Mouse (Mus musculus) CH12.LX (cell line): Measurements from ENCODE around the gene Ap4s1. TPM values are rescaled to one million over a fixed set of nuclear protein-coding genes. Genes with fewer than 3 reads are reported as not detected.

Experiments used
- DNase-seq: peaks from one replicate; pipeline ENCODE4 v3.0.0-alpha.2; 2013; ENCODE audit errors: extremely low read depth
- H3K27ac ChIP-seq: 2 replicates; pipeline ENCODE4 v1.5.1; 2012; ENCODE audit warnings: low read depth, mild to moderate bottlenecking, control low read depth, moderate library complexity; ENCODE audit not compliant: insufficient read depth
- H3K27me3 ChIP-seq: replicated peaks from 2 replicates; pipeline ENCODE3; 2012; ENCODE audit warnings: inconsistent platforms
- H3K36me3 ChIP-seq, 2 experiments: replicated peaks in 1 of 2; 2 replicates each; pipeline versions ENCODE3 to v1.6.1; 2012; ENCODE audit warnings: inconsistent platforms in 1 of 2, low read length in 1 of 2, mild to moderate bottlenecking in 1 of 2, mixed read lengths in 1 of 2, moderate library complexity in 1 of 2; ENCODE audit not compliant: control insufficient read depth in 1 of 2, insufficient read depth in 1 of 2
- H3K4me1 ChIP-seq, 2 experiments: 2 replicates each; pipeline ENCODE4 v1.6.1; 2012; ENCODE audit warnings: inconsistent platforms in 1 of 2, moderate library complexity in 1 of 2; ENCODE audit not compliant: insufficient read depth in 2 of 2, control insufficient read depth in 1 of 2
- H3K4me2 ChIP-seq: 2 replicates; pipeline ENCODE4 v1.6.1; 2012; ENCODE audit warnings: low read depth, mild to moderate bottlenecking, control low read depth; ENCODE audit not compliant: poor library complexity, insufficient read depth, severe bottlenecking
- H3K4me3 ChIP-seq, 3 experiments: fragments of 150-350 bp in 1 of 3; sonication (generic) in 1 of 3; replicated peaks in 1 of 3; 2 replicates each; pipeline versions ENCODE3 to v1.5.1; 2011 to 2012; ENCODE audit warnings: low read depth in 2 of 3, low read length in 2 of 3, mild to moderate bottlenecking in 2 of 3, moderate library complexity in 2 of 3, control low read depth in 1 of 3, improper control_type of control experiment in 1 of 3, inconsistent platforms in 1 of 3, mixed read lengths in 1 of 3; ENCODE audit not compliant: poor library complexity in 1 of 3
- H3K79me2 ChIP-seq: replicated peaks from 2 replicates; pipeline ENCODE4 v1.6.1; 2012; ENCODE audit warnings: mild to moderate bottlenecking, moderate library complexity; ENCODE audit not compliant: control insufficient read depth, poor library complexity, insufficient read depth, severe bottlenecking; ENCODE audit errors: extremely low read depth
- H3K9ac ChIP-seq: 2 replicates; pipeline ENCODE4 v1.6.1; 2012; ENCODE audit warnings: low read depth, mild to moderate bottlenecking, control low read depth, moderate library complexity; ENCODE audit not compliant: insufficient read depth
- H3K9me3 ChIP-seq: replicated peaks from 2 replicates; pipeline ENCODE3; 2012; ENCODE audit warnings: low read length, inconsistent platforms, mixed read lengths
- BHLHE40 ChIP-seq: IDR thresholded peaks from 2 replicates; pipeline ENCODE4 v1.6.1; 2011; ENCODE audit warnings: mild to moderate bottlenecking, low read depth, low read length, improper control_type of control experiment
- CHD1 ChIP-seq: IDR thresholded peaks from 2 replicates; pipeline ENCODE4 v1.6.1; 2012; ENCODE audit warnings: low read depth, low read length, improper control_type of control experiment, inconsistent platforms
- CHD2 ChIP-seq: IDR thresholded peaks from 2 replicates; pipeline ENCODE4 v1.6.1; 2011; ENCODE audit warnings: low read length, improper control_type of control experiment
- CTCF ChIP-seq, 2 experiments: IDR thresholded peaks in 1 of 2; conservative IDR thresholded peaks in 1 of 2; 2 replicates each; pipeline ENCODE4 v1.5.1; 2011 to 2012; ENCODE audit warnings: low read depth in 2 of 2, low read length in 2 of 2, improper control_type of control experiment in 1 of 2, inconsistent platforms in 1 of 2, mild to moderate bottlenecking in 1 of 2, moderate library complexity in 1 of 2
- E2F4 ChIP-seq: IDR thresholded peaks from 2 replicates; pipeline ENCODE4 v1.6.1; 2011; ENCODE audit warnings: low read depth, low read length, improper control_type of control experiment; ENCODE audit not compliant: insufficient replicate concordance
- ELF1 ChIP-seq: IDR thresholded peaks from 2 replicates; pipeline ENCODE4 v1.6.1; 2014; ENCODE audit warnings: low read depth, mild to moderate bottlenecking, inconsistent platforms, low read length, improper control_type of control experiment
- EP300 ChIP-seq: IDR thresholded peaks from 2 replicates; pipeline ENCODE4 v1.6.1; 2011; ENCODE audit warnings: low read length, improper control_type of control experiment
- ETS1 ChIP-seq: conservative IDR thresholded peaks from 2 replicates; pipeline ENCODE4 v1.6.1; 2012; ENCODE audit warnings: low read depth, mild to moderate bottlenecking, inconsistent platforms, low read length, improper control_type of control experiment, moderate library complexity
- GABPA ChIP-seq: IDR thresholded peaks from 2 replicates; pipeline ENCODE4 v1.6.1; 2012; ENCODE audit warnings: low read depth, low read length, improper control_type of control experiment, inconsistent platforms; ENCODE audit not compliant: insufficient replicate concordance
- JUND ChIP-seq: conservative IDR thresholded peaks from 2 replicates; pipeline ENCODE4 v1.6.1; 2011; ENCODE audit warnings: low read depth, low read length, improper control_type of control experiment
- KAT2A ChIP-seq: IDR thresholded peaks from 2 replicates; pipeline ENCODE4 v1.6.1; 2012; ENCODE audit warnings: low read length, improper control_type of control experiment, inconsistent platforms; ENCODE audit not compliant: insufficient replicate concordance
- MAFK ChIP-seq: IDR thresholded peaks from 2 replicates; pipeline ENCODE4 v1.6.1; 2011; ENCODE audit warnings: low read length, improper control_type of control experiment; ENCODE audit not compliant: insufficient replicate concordance
- MAX ChIP-seq: IDR thresholded peaks from 2 replicates; pipeline ENCODE4 v1.6.1; 2011; ENCODE audit warnings: low read length, improper control_type of control experiment
- MAZ ChIP-seq: IDR thresholded peaks from 2 replicates; pipeline ENCODE4 v1.6.1; 2012; ENCODE audit warnings: low read depth, mild to moderate bottlenecking, inconsistent platforms, low read length, improper control_type of control experiment, moderate library complexity
- MXI1 ChIP-seq: IDR thresholded peaks from 2 replicates; pipeline ENCODE4 v1.6.1; 2011; ENCODE audit warnings: mild to moderate bottlenecking, low read depth, low read length, improper control_type of control experiment
- NELFE ChIP-seq: IDR thresholded peaks from 2 replicates; pipeline ENCODE4 v1.6.1; 2011; ENCODE audit warnings: low read depth, low read length, improper control_type of control experiment
- PAX5 ChIP-seq: IDR thresholded peaks from 2 replicates; pipeline ENCODE4 v1.6.1; 2012; ENCODE audit warnings: low read length, inconsistent platforms, mixed read lengths
- RAD21 ChIP-seq: IDR thresholded peaks from 2 replicates; pipeline ENCODE4 v1.6.1; 2011; ENCODE audit warnings: low read depth, mild to moderate bottlenecking, low read length, improper control_type of control experiment, moderate library complexity
- RCOR1 ChIP-seq: conservative IDR thresholded peaks from 2 replicates; pipeline ENCODE4 v1.6.1; 2012; ENCODE audit warnings: low read depth, mild to moderate bottlenecking, inconsistent platforms, low read length, improper control_type of control experiment
- SIN3A ChIP-seq: IDR thresholded peaks from 2 replicates; pipeline ENCODE4 v1.6.1; 2012; ENCODE audit warnings: low read length, improper control_type of control experiment, inconsistent platforms
- UBTF ChIP-seq: IDR thresholded peaks from 2 replicates; pipeline ENCODE4 v1.6.1; 2012; ENCODE audit warnings: low read depth, mild to moderate bottlenecking, inconsistent platforms, low read length, improper control_type of control experiment, moderate library complexity
- USF1 ChIP-seq: IDR thresholded peaks from 2 replicates; pipeline ENCODE4 v1.6.1; 2014; ENCODE audit warnings: low read depth, mild to moderate bottlenecking, inconsistent platforms, low read length, improper control_type of control experiment
- USF2 ChIP-seq: conservative IDR thresholded peaks from 2 replicates; pipeline ENCODE4 v1.6.1; 2011; ENCODE audit warnings: low read depth, low read length, improper control_type of control experiment
- ZC3H11A ChIP-seq: IDR thresholded peaks from 2 replicates; pipeline ENCODE4 v1.6.1; 2012; ENCODE audit warnings: low read depth, mild to moderate bottlenecking, inconsistent platforms, low read length, improper control_type of control experiment
- ZKSCAN1 ChIP-seq: IDR thresholded peaks from 2 replicates; pipeline ENCODE4 v1.6.1; 2012; ENCODE audit warnings: low read depth, inconsistent platforms, low read length, improper control_type of control experiment, borderline replicate concordance
- ZNF384 ChIP-seq: IDR thresholded peaks from 2 replicates; pipeline ENCODE4 v1.6.1; 2012; ENCODE audit warnings: low read depth, low read length, improper control_type of control experiment, inconsistent platforms
- dilution Hi-C: fragments of 300-500 bp; cut with MboI; formaldehyde crosslinking; loops from 2 replicates; pipeline ENCODE4 v1.14.3; 2020; ENCODE audit warnings: low sequenced_read_pairs; ENCODE audit not compliant: extremely low pct_unique_long_range_greater_than_20kb, extremely low pct_ligation_motif_present
- in situ Hi-C: fragments of 300-500 bp; cut with MboI; formaldehyde crosslinking; loops from 3 replicates; pipeline ENCODE4 v1.14.3; 2019; ENCODE audit warnings: low sequenced_read_pairs, low pct_ligation_motif_present, low pct_unique_long_range_greater_than_20kb, mixed read lengths
- polyA plus RNA-seq: library from polyadenylated mRNA; unstranded; fragments of >175 nt; gene quantifications from 2 replicates; pipeline ENCODE4 v1.2.1, GENCODE M21; 2012; ENCODE audit warnings: low read depth; ENCODE audit not compliant: insufficient read length
- total RNA-seq, 2 experiments: library from RNA; depleted of rRNA; stranded (reverse); fragments of 300-350 nt in 1 of 2; fragments of >200 nt in 1 of 2; gene quantifications; 2 replicates each; pipeline ENCODE4 v1.2.3; 2012 to 2014

Gene Ap4s1
- total and polyA plus RNA-seq, 3 experiments = 11.0 to 32.4 (median 20.5) TPM

GRCm38 (mm10) chr12:51710154-51710553 is 19.3 kb downstream of the Ap4s1 start:
- H3K27me3 ChIP-seq = no peaks in the 10 kb centered on the region
- no peaks in the 10 kb centered on the region for H3K79me2 ChIP-seq
- H3K9me3 ChIP-seq = no peaks in the 10 kb centered on the region
- no peak overlapping the region for H3K4me2 ChIP-seq
- no peak overlapping the region for H3K9ac ChIP-seq
- in situ Hi-C loops (no loop called here), dilution Hi-C loops (no loop called here)
- no peak for DNase-seq
- H3K27ac ChIP-seq = no peak overlapping the region
- no peak for TF ChIP-seq PAX5
- no peak for TF ChIP-seq ETS1
- no peak for TF ChIP-seq ZC3H11A
- TF ChIP-seq USF2 = no peak
- TF ChIP-seq KAT2A = no peak
- no peak for TF ChIP-seq CTCF (conservative IDR thresholded peaks at IDR 0.05 in 1 of 2, IDR thresholded peaks at IDR 0.05 in 1 of 2; ENCODE audit: low read depth in 2 of 2, low read length in 2 of 2)
- no peak for TF ChIP-seq RAD21
- no peak for TF ChIP-seq CHD2
- no peak for TF ChIP-seq JUND
- no peak for TF ChIP-seq ZNF384
- TF ChIP-seq MAX = no peak
- no peak for TF ChIP-seq ZKSCAN1
- TF ChIP-seq MAFK = no peak
- TF ChIP-seq RCOR1 = no peak
- no peak for TF ChIP-seq EP300
- TF ChIP-seq E2F4 = no peak
- no peak for TF ChIP-seq MAZ
- no peak for TF ChIP-seq ELF1
- TF ChIP-seq NELFE = no peak
- no peak for TF ChIP-seq UBTF
- H3K4me1 ChIP-seq = peaks cover 5 to 7% of the 10 kb centered on the region in 2 experiments; a peak in 2 of 4 replicates
- no peak overlapping the region for H3K4me3 ChIP-seq
- peaks cover 0 to 5% of the 10 kb centered on the region in 2 experiments for H3K36me3 ChIP-seq

DNA sequence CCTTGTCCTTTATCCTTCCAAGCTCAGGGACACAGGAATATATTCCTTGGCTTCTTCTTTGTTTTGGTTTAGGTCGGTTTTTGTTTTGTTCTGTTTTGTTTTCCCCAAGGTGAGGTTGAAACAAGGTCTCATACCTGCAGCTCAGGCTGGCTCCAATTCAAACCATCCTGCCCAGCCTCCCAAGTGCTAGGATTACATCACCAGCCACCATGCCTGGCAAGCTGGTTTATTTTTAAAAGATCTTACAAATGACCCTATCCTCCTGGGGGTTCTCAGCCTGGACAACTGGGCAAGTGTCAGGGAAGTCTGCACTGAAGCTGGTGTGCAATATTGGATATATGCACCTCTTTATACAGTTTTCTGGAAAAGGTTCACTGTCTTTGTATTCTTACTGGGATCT is 21.9 kb downstream of the Ap4s1 start:
- dilution Hi-C loops (no loop called here), in situ Hi-C loops (no loop called here)
- H3K9me3 ChIP-seq = no peaks in the 10 kb centered on the region
- H3K79me2 ChIP-seq = no peaks in the 10 kb centered on the region
- no peak overlapping the region for H3K27ac ChIP-seq
- no peak overlapping the region for H3K4me3 ChIP-seq
- H3K4me1 ChIP-seq = peaks cover 5 to 13% of the 10 kb centered on the region in 2 experiments; a peak in 3 of 4 replicates
- H3K27me3 ChIP-seq = no peaks in the 10 kb centered on the region
- no peak for DNase-seq
- TF ChIP-seq RCOR1 (no peak), MAFK (no peak), SIN3A (no peak), CHD1 (no peak), USF1 (no peak), ELF1 (no peak), ZC3H11A (no peak), MAX (no peak), MXI1 (no peak), ZNF384 (no peak), JUND (no peak), GABPA (no peak), NELFE (no peak), BHLHE40 (no peak)
- H3K36me3 ChIP-seq = peaks cover 0 to 2% of the 10 kb centered on the region in 2 experiments
- H3K9ac ChIP-seq = no peak overlapping the region
- no peak overlapping the region for H3K4me2 ChIP-seq
